Mouse (Mus musculus): ENCODE results near the gene Inava.

DNA sequence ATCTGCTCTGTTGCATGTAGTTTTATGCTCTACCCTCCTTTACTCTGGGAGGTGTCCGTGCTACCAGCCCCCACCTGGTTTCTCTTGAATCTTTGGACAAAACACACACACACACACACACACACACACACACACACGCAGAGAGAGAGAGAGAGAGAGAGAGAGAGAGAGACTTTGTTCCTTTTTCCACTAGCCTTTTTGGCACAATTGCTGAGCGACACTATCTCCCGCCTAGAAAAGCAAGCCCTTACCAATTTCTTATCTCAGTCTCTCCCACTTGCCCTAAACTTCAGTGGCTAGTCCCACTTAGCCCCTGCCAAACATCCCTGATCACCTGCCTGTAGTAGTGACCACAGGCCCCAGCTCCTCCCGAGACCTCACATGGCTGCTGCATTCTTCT, 10.4 kb upstream of the Inava start:
- TF ChIP-seq CTCF (conservative IDR thresholded peaks at IDR 0.05; ENCODE audit: insufficient read depth, insufficient read length, low read depth, low read length) (no peak), POLR2A (IDR thresholded peaks at IDR 0.05; ENCODE audit: low read depth, low read length) (no peak)

Data from kidney, adult 2 months (tissue).